Mouse (Mus musculus) ES-E14 (cell line): Measurements from ENCODE around the gene Gast. TPM values are rescaled to one million over a fixed set of nuclear protein-coding genes. Genes with fewer than 3 reads are reported as not detected.

Experiments used
- DNase-seq: peaks from one replicate; pipeline ENCODE4 v3.0.0-alpha.2; 2013; ENCODE audit warnings: low read depth, low spot score
- H3K27ac ChIP-seq: 2 replicates; pipeline ENCODE4 v1.5.1; 2012; ENCODE audit warnings: low read depth, mild to moderate bottlenecking, low read length, moderate library complexity, mixed read lengths; ENCODE audit not compliant: poor library complexity, insufficient read depth, severe bottlenecking
- H3K36me3 ChIP-seq: 2 replicates; pipeline ENCODE4 v1.6.1; 2012; ENCODE audit warnings: mild to moderate bottlenecking, low read length, moderate library complexity, mixed read lengths; ENCODE audit not compliant: control insufficient read depth, poor library complexity, insufficient read depth, severe bottlenecking
- H3K4me1 ChIP-seq, 2 experiments: fragments of 150-350 bp in 1 of 2; sonication (generic) in 1 of 2; 2 replicates each; pipeline ENCODE4 v1.6.1; 2012; ENCODE audit warnings: low read length in 2 of 2, mild to moderate bottlenecking in 1 of 2, mixed read lengths in 1 of 2; ENCODE audit not compliant: control insufficient read depth in 2 of 2, insufficient read depth in 2 of 2, poor library complexity in 1 of 2
- H3K4me3 ChIP-seq, 2 experiments: fragments of 150-350 bp in 1 of 2; sonication (generic) in 1 of 2; 2 replicates each; pipeline ENCODE4 v1.5.1; 2012; ENCODE audit warnings: low read length in 2 of 2, low read depth in 1 of 2, mild to moderate bottlenecking in 1 of 2, mixed read lengths in 1 of 2; ENCODE audit not compliant: insufficient read depth in 1 of 2, poor library complexity in 1 of 2, severe bottlenecking in 1 of 2
- H3K9ac ChIP-seq: 2 replicates; pipeline ENCODE4 v1.6.1; 2012; ENCODE audit warnings: low read depth, mild to moderate bottlenecking, low read length, mixed read lengths; ENCODE audit not compliant: poor library complexity, insufficient read depth, severe bottlenecking
- H3K9me3 ChIP-seq: fragments of 150-350 bp; sonication (generic); 2 replicates; pipeline ENCODE4 v1.6.1; 2012; ENCODE audit warnings: low read depth, mild to moderate bottlenecking, low read length; ENCODE audit not compliant: control insufficient read depth, insufficient read depth
- CHD2 ChIP-seq: IDR thresholded peaks from 2 replicates; pipeline ENCODE4 v1.6.1; 2014; ENCODE audit warnings: mild to moderate bottlenecking, low read depth, low read length, inconsistent platforms
- HCFC1 ChIP-seq: IDR thresholded peaks from 2 replicates; pipeline ENCODE4 v1.6.1; 2012; ENCODE audit warnings: low read length, inconsistent platforms, borderline replicate concordance; ENCODE audit not compliant: insufficient read depth
- MAFK ChIP-seq: IDR thresholded peaks from 2 replicates; pipeline ENCODE4 v1.6.1; 2014; ENCODE audit warnings: mild to moderate bottlenecking, low read depth, low read length, inconsistent platforms; ENCODE audit not compliant: insufficient read depth
- ZC3H11A ChIP-seq: IDR thresholded peaks from 2 replicates; pipeline ENCODE4 v1.6.1; 2012; ENCODE audit warnings: low read depth, mild to moderate bottlenecking, inconsistent platforms, low read length, borderline replicate concordance
- ZNF384 ChIP-seq: IDR thresholded peaks from 2 replicates; pipeline ENCODE4 v1.6.1; 2012; ENCODE audit warnings: low read depth, low read length, inconsistent platforms
- in situ Hi-C, 2 experiments: fragments of 600-800 bp; cut with MboI; formaldehyde crosslinking; loops; one replicate each; pipeline ENCODE4 v1.15.1; 2025; ENCODE audit warnings: low sequenced_read_pairs in 2 of 2, inconsistent platforms in 1 of 2; ENCODE audit not compliant: unreplicated experiment in 2 of 2
- total RNA-seq: library from RNA; depleted of rRNA; stranded (reverse); fragments of 300-350 nt; gene quantifications from 2 replicates; pipeline ENCODE4 v1.2.3, GENCODE M21; 2012

The Gast gene
- total RNA-seq, 1 experiment, result 1.6 TPM

DNA sequence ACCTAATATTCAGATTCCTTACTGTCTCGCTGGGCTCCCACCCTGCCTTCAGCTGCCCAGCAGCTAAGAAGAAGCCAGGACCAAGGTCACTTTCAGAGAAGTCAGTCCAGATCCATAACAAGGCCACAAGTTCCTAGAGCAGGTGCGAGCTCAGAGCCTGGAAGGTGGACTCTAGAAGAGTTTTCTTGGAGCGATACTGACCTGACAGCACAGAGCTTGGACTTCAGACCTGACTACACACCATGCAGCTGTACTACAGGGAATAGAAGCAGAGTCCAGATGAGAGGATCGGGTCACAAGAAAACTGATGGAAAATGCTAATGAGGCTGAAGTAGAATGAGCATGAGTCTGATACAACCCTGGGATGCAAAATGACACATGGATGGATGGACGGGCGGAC, 20.8 kb upstream of the Gast start:
- no peak overlapping the region for H3K4me3 ChIP-seq
- in situ Hi-C loops, result no loop called here
- no peak overlapping the region for H3K9ac ChIP-seq
- no peak overlapping the region for H3K27ac ChIP-seq
- H3K4me1 ChIP-seq, result peaks cover 5 to 21% of the 10 kb centered on the region in 2 experiments
- H3K9me3 ChIP-seq, result no peaks in the 10 kb centered on the region
- no peaks in the 10 kb centered on the region for H3K36me3 ChIP-seq
- no peak for DNase-seq
- TF ChIP-seq HCFC1, result no peak
- no peak for TF ChIP-seq ZNF384
- no peak for TF ChIP-seq ZC3H11A
- TF ChIP-seq MAFK, result no peak
- TF ChIP-seq CHD2, result no peak

- peak overlapping the region; percentile 53; the same call in 1 of the 2 replicates for H3K27ac ChIP-seq
- no peaks in the 10 kb centered on the region for H3K9me3 ChIP-seq
- no peak for DNase-seq
- TF ChIP-seq HCFC1 (no peak), CHD2 (no peak), ZC3H11A (no peak), ZNF384 (no peak), MAFK (no peak)
- in situ Hi-C loops, result no loop called here
- peaks cover 1% of the 10 kb centered on the region for H3K36me3 ChIP-seq
- no peak overlapping the region for H3K4me3 ChIP-seq
- no peak overlapping the region for H3K9ac ChIP-seq
- H3K4me1 ChIP-seq, result peaks cover 6 to 21% of the 10 kb centered on the region in 2 experiments
Measured at GRCm38 (mm10) chr11:100315439-100315838, 18.8 kb upstream of the Gast start.

- H3K27ac ChIP-seq, result peak overlapping the region; percentile 56; the same call in 1 of the 2 replicates
- DNase-seq, result no peak
- H3K9me3 ChIP-seq, result no peaks in the 10 kb centered on the region
- in situ Hi-C loops, result no loop called here
- peaks cover 20% of the 10 kb centered on the region for H3K36me3 ChIP-seq
- no peak overlapping the region for H3K9ac ChIP-seq
- H3K4me1 ChIP-seq, result peaks cover 6 to 21% of the 10 kb centered on the region in 2 experiments
- TF ChIP-seq ZC3H11A (no peak), MAFK (no peak), ZNF384 (no peak), HCFC1 (no peak), CHD2 (no peak)
- H3K4me3 ChIP-seq, result no peak overlapping the region
Measured at GRCm38 (mm10) chr11:100317826-100318380, 16.3 kb upstream of the Gast start.

- TF ChIP-seq CHD2, result no peak
- no peak for TF ChIP-seq ZNF384
- no peak for TF ChIP-seq HCFC1
- no peak for TF ChIP-seq ZC3H11A
- no peak for TF ChIP-seq MAFK
- Histone ChIP-seq H3K9me3 (no peaks in the 10 kb centered on the region), H3K4me3 (peak overlapping the region; percentile 57 to 91), H3K36me3 (peaks cover 20% of the 10 kb centered on the region), H3K27ac (peak overlapping the region; percentile 56), H3K4me1 (peaks cover 6 to 16% of the 10 kb centered on the region in 2 experiments), H3K9ac (peak overlapping the region; percentile 46; the same call in 1 of the 2 replicates)
- in situ Hi-C loops, result no loop called here
- DNase-seq, result no peak
Measured at GRCm38 (mm10) chr11:100318529-100319451, 15.4 kb upstream of the Gast start.
